Comparison of ENCODE assay signal across 33 mouse cellular contexts in the genomic region with DNA sequence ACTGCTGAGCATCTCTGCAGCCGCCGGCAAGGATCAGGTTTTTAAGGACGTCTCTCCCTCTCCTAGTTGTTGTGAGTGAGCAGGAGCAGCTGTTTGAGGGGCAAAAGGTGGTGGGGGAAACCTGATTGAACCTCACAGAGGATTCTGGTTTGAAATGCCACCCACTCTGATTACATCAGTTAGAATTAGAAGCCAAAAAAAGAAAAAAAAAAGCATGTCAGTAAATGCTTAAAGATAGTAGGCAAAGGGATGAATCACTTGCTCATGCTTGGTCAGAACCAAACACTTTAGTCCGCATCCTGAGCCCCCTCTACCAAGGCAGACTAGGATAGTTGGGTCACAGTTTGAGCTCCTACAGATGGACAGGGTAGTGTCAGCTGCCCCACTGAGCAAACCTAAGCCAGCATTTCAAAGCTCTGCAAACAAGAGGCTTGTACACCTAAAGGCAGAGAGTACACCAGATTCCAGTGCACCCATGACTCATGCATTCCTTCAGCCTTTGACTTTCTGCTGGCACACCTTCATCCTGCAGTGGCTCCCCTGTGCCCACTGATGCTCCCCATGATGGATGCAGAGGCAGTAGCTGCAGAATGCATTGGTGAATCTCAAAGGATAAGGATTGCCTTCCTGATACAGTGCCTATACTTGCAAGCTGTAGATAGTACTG. TPM values are rescaled to one million over a fixed set of nuclear protein-coding genes. Genes with fewer than 3 reads are reported as not detected.
DNase-seq lines count a peak whose midpoint lies in the region; ATAC-seq and TF ChIP-seq lines count a peak whose summit lies in the region.
"Had no signal": no experiment of that assay in that cellular context is flagged by ENCODE, and none has a peak within 500 bp of the region (broad histone marks: within the 10 kb centered on the region; RNA-seq: fewer than 3 reads in every experiment).

No protein-coding gene starts in this region.

- no peaks in the 10 kb centered on the region for H3K27me3 ChIP-seq in kidney, embryonic 16.5 days (ENCODE audit: insufficient read depth, low read length)
- H3K27me3 ChIP-seq: embryonic facial prominence, embryonic 15.5 days; forebrain, embryonic 12.5 days; hindbrain, embryonic 15.5 days; liver, embryonic 12.5 days; neural tube, embryonic 13.5 days had no signal

- H3K27ac ChIP-seq in left cerebral cortex, adult 2 months, result peak overlapping the region; percentile 50; the same call in 1 of the 2 replicates
- H3K27ac ChIP-seq in kidney, embryonic 16.5 days (ENCODE audit: low read length), result no peak overlapping the region
- H3K27ac ChIP-seq: embryonic facial prominence, embryonic 10.5 days; embryonic facial prominence, embryonic 15.5 days; forebrain, embryonic 12.5 days; hindbrain, embryonic 15.5 days; kidney, postnatal 0 days; liver, embryonic 12.5 days; neural tube, embryonic 13.5 days had no signal

- H3K4me3 ChIP-seq in left cerebral cortex, adult 2 months, result no peak overlapping the region
- no peak overlapping the region for H3K4me3 ChIP-seq in kidney, embryonic 16.5 days (ENCODE audit: low read length)
- H3K4me3 ChIP-seq: embryonic facial prominence, embryonic 10.5 days; embryonic facial prominence, embryonic 15.5 days; forebrain, embryonic 12.5 days; hindbrain, embryonic 10.5 days; hindbrain, embryonic 15.5 days; liver, embryonic 12.5 days; midbrain, embryonic 10.5 days; neural tube, embryonic 13.5 days had no signal

- no peaks in the 10 kb centered on the region for H3K36me3 ChIP-seq in kidney, embryonic 16.5 days (ENCODE audit: insufficient read depth, low read length)
- H3K36me3 ChIP-seq: embryonic facial prominence, embryonic 15.5 days; hindbrain, embryonic 15.5 days had no signal

- no peak for TF ChIP-seq CTCF in left cerebral cortex, adult 2 months (IDR thresholded peaks at IDR 0.05)

- intact Hi-C loops in left cerebral cortex, adult 2 months (cut with DNase I), result no loop called here

- no peak overlapping the region for H3K4me2 ChIP-seq in kidney, embryonic 16.5 days (replicated peaks; ENCODE audit: low read depth, low read length)
- H3K4me2 ChIP-seq: embryonic facial prominence, embryonic 15.5 days; forebrain, embryonic 12.5 days; hindbrain, embryonic 15.5 days; liver, embryonic 12.5 days; neural tube, embryonic 13.5 days had no signal

- 0 out of 2 replicates have a peak, but pooled peaks have one; percentile 35 for ATAC-seq in monocyte, adult 5-6 weeks (replicated peaks; ENCODE audit: insufficient number of reproducible peaks, low FRiP score, low TSS enrichment, poor library complexity, severe bottlenecking)
- no peak for ATAC-seq in megakaryocyte, adult 5-6 weeks (ENCODE audit: poor library complexity, severe bottlenecking)
- no peak for ATAC-seq in kidney, embryonic 16.5 days (ENCODE audit: low FRiP score, low TSS enrichment)
- ATAC-seq: activated CD4-positive, CD25-positive, alpha-beta regulatory T cell, adult 4 months; CD4-positive, CD25-positive, alpha-beta regulatory T cell, adult 4 months; liver, postnatal 0 days had no signal

- no peaks in the 10 kb centered on the region for H3K4me1 ChIP-seq in kidney, embryonic 16.5 days (ENCODE audit: insufficient read depth, low read length)
- H3K4me1 ChIP-seq: hindbrain, embryonic 15.5 days; liver, embryonic 12.5 days had no signal

- 52% methylated on average over 4 of the region's 4 CpGs for WGBS in kidney, embryonic 16.5 days

- DNase-seq in left cerebral cortex, adult 2 months (ENCODE audit: extremely low spot score in 1 of 2, low spot score in 2 of 2), result peak; percentile 13 to 19
- DNase-seq in left cerebral cortex, adult 11 months (ENCODE audit: low spot score), result no peak
- DNase-seq in right cerebral cortex, adult 18-20 months, result peak; percentile 39
- no peak for DNase-seq in right cerebral cortex, postnatal 25 days
- DNase-seq: adrenal gland, adult 2 months; adrenal gland, postnatal 36 days; cerebellum, adult 2 months; cerebellum, postnatal 25 days; heart, postnatal 14 days; kidney, adult 18-20 months; kidney, postnatal 4 days; left cerebral cortex, postnatal 4 days; liver, postnatal 0 days; lung, postnatal 10 days; right cerebral cortex, postnatal 4 days; thymus, postnatal 4 days had no signal

- H3K9ac ChIP-seq in kidney, embryonic 16.5 days (replicated peaks; ENCODE audit: low read length), result no peak overlapping the region
- H3K9ac ChIP-seq: embryonic facial prominence, embryonic 15.5 days; forebrain, embryonic 12.5 days; hindbrain, embryonic 15.5 days; liver, embryonic 12.5 days; liver, postnatal 0 days; neural tube, embryonic 13.5 days had no signal

- no peaks in the 10 kb centered on the region for H3K9me3 ChIP-seq in kidney, embryonic 16.5 days (ENCODE audit: low read length)
- H3K9me3 ChIP-seq: embryonic facial prominence, embryonic 10.5 days; embryonic facial prominence, embryonic 15.5 days; forebrain, embryonic 12.5 days; hindbrain, embryonic 10.5 days; hindbrain, embryonic 15.5 days; liver, embryonic 12.5 days; midbrain, embryonic 10.5 days; neural tube, embryonic 13.5 days had no signal

RNA-seq across cellular contexts. Expression of a gene that starts 24.8 kb away (rescaled TPM):
- 1 to 10 TPM; 4.8 to 6.1 TPM for total RNA-seq in left cerebral cortex, adult 2 months (2021)
- not detected in 3 replicates for total RNA-seq in monocyte, adult 5-6 weeks (2017)
- total RNA-seq in megakaryocyte, adult 5-6 weeks (2015), result not detected in 2 replicates
- not detected in 2 replicates for total RNA-seq in megakaryocyte, adult 5-6 weeks (2017)
- not detected in 2 replicates for polyA plus RNA-seq in kidney, embryonic 16.5 days (2015; fragmentation: Nextera tagmentation; extraction: Ambion mirVana)
- total RNA-seq: gastrocnemius, adult 8-10 months had no signal
- polyA plus RNA-seq: activated CD4-positive, CD25-positive, alpha-beta regulatory T cell, adult 4 months; CD4-positive, CD25-positive, alpha-beta regulatory T cell, adult 4 months; heart, embryonic 14.5 days; kidney, postnatal 0 days; liver, embryonic 12.5 days; liver, postnatal 0 days; testis, adult 2 months had no signal

Comparison
In these comparisons a context has a peak if more than half of its experiments do, and no peak if none do; other contexts are left out.
1. DNase-seq: peak in left cerebral cortex, adult 2 months (2 of 2) and right cerebral cortex, adult 18-20 months (single experiment); none in left cerebral cortex, adult 11 months (single experiment) and right cerebral cortex, postnatal 25 days (single experiment).